Mouse (Mus musculus): ENCODE data around the gene Bcl7a.

The Bcl7a gene

GRCm38 (mm10) chr5:123416566-123417518 lies 73.2 kb downstream of the Bcl7a start:
- DNase-seq (ENCODE audit: low spot score in 2 of 2): no peak

- no peak for DNase-seq (ENCODE audit: low spot score in 2 of 2)
Observed at GRCm38 (mm10) chr5:123423885-123424284, 80.3 kb downstream of the Bcl7a start.

Data from thymus, postnatal 10 days (tissue).